Mouse (Mus musculus): Measurements from ENCODE around the gene Ankrd45.
A peak's percentile ranks its signal among the peaks of the same experiment; 100 is the strongest.
"Not testable (repeated sequence)": the region's sequence is repeated elsewhere in the genome, so short reads cannot be mapped to it uniquely, and the experiment has no call there.

Ankrd45 gene

GRCm38 (mm10) chr1:161190253-161190910, 47.9 kb downstream of the Ankrd45 start:
- no peak for DNase-seq

- DNase-seq: peak; percentile 79 to 86
These were observed 53.3 kb downstream of the Ankrd45 start for GRCm38 (mm10) chr1:161195541-161196351.

GRCm38 (mm10) chr1:161196364-161196763, 53.9 kb downstream of the Ankrd45 start:
- DNase-seq: not testable (repeated sequence)

GRCm38 (mm10) chr1:161199856-161200255, 57.4 kb downstream of the Ankrd45 start:
- DNase-seq: no peak

GRCm38 (mm10) chr1:161214465-161214864, 72.0 kb downstream of the Ankrd45 start:
- DNase-seq: peak in 1 of 2 experiments; percentile 20

GRCm38 (mm10) chr1:161219816-161220215, 77.3 kb downstream of the Ankrd45 start:
- no peak for DNase-seq

Data from lung, postnatal 4 days (tissue).